Mouse (Mus musculus): ENCODE measurements around the gene Aatf.

Gene Aatf

GRCm38 (mm10) chr11:84513171-84514116 lies at the start of gene Aatf:
TSS of gene Aatf (minus strand) at chr11:84513522.
- peak; percentile 97 for DNase-seq (ENCODE audit: low spot score)

GRCm38 (mm10) chr11:84562758-84563347 lies 49.5 kb upstream of the Aatf start:
- DNase-seq (ENCODE audit: low spot score): no peak

- DNase-seq (ENCODE audit: low spot score): no peak
These were observed 48.2 kb upstream of the Aatf start for GRCm38 (mm10) chr11:84561546-84561945.

GRCm38 (mm10) chr11:84553821-84554450 lies 40.6 kb upstream of the Aatf start:
- no peak for DNase-seq (ENCODE audit: low spot score)

- no peak for DNase-seq (ENCODE audit: low spot score)
These were observed 38.0 kb upstream of the Aatf start for GRCm38 (mm10) chr11:84551296-84551695.

- no peak for DNase-seq (ENCODE audit: low spot score)
These were observed 36.0 kb upstream of the Aatf start for GRCm38 (mm10) chr11:84549258-84549791.

- DNase-seq (ENCODE audit: low spot score): no peak
These were observed 35.0 kb upstream of the Aatf start for GRCm38 (mm10) chr11:84548293-84548692.

- no peak for DNase-seq (ENCODE audit: low spot score)
These were observed 26.7 kb upstream of the Aatf start for GRCm38 (mm10) chr11:84539981-84540380.

- DNase-seq (ENCODE audit: low spot score): no peak
These were observed 16.7 kb upstream of the Aatf start for GRCm38 (mm10) chr11:84529797-84530703.

GRCm38 (mm10) chr11:84529143-84529755 lies 15.9 kb upstream of the Aatf start:
- DNase-seq (ENCODE audit: low spot score): no peak

- no peak for DNase-seq (ENCODE audit: low spot score)
These were observed 13.9 kb upstream of the Aatf start for GRCm38 (mm10) chr11:84526976-84527860.

- no peak for DNase-seq (ENCODE audit: low spot score)
These were observed 13.1 kb upstream of the Aatf start for GRCm38 (mm10) chr11:84526451-84526850.

- DNase-seq (ENCODE audit: low spot score): peak; percentile 18
These were observed 12.3 kb upstream of the Aatf start, which contains the start of gene Lhx1 for GRCm38 (mm10) chr11:84525421-84526274. TSS of gene Lhx1 (minus strand) at chr11:84525535.

- peak; percentile 10 for DNase-seq (ENCODE audit: low spot score)
These were observed 11.4 kb upstream of the Aatf start for GRCm38 (mm10) chr11:84524511-84525270.

- peak; percentile 9 for DNase-seq (ENCODE audit: low spot score)
These were observed 10.7 kb upstream of the Aatf start for GRCm38 (mm10) chr11:84523841-84524510.

GRCm38 (mm10) chr11:84523321-84523831 lies 10.1 kb upstream of the Aatf start:
- DNase-seq (ENCODE audit: low spot score): peak; percentile 8

- peak; percentile 78 for DNase-seq (ENCODE audit: low spot score)
These were observed 9.4 kb upstream of the Aatf start for GRCm38 (mm10) chr11:84522577-84523320.

Measured in ovary, postnatal 36 days (tissue).